Comparison of ENCODE assay signal across 30 mouse cellular contexts in the genomic region with DNA sequence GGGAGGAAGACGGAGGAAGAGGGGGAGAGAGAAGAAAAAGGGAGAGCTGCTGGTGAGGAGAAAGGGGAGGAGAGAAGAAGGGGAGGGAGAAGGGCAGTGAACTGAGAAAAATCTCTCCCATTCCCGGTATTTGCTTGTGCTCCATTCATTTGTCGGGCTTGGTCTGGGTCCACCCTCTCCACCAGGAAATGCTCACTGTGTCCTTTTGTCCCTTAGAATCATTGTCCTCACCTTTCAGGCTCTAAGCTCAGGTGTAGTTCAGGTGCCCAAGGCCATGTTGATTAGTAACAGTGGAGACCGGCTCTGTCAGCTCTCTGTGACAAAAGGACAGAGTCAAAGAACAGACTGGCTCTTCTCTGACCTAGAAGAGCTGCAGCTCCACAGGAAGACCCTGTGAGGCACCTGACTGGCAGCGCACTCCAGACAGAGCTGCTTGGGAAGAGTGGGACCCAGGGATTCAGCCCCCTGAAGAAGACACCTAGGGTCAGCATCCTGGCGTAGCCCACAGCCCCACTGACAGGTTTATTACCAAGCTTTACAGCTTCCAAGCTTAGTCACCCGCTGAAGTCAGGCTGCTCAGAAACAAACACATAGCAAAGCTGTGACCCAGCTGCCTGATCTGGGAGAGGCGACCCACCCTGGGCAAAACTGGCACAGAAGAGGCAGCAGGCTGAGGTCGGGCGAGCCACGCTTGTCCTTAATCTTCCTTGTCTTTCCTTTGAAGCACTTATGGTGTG. TPM values are rescaled to one million over a fixed set of nuclear protein-coding genes. Genes with fewer than 3 reads are reported as not detected.
DNase-seq lines count a peak whose midpoint lies in the region; ATAC-seq and TF ChIP-seq lines count a peak whose summit lies in the region.
"Had no signal": no experiment of that assay in that cellular context is flagged by ENCODE, and none has a peak within 500 bp of the region (broad histone marks: within the 10 kb centered on the region; RNA-seq: fewer than 3 reads in every experiment).

No protein-coding gene starts in this region.

- no peak overlapping the region for H3K4me3 ChIP-seq in kidney, embryonic 15.5 days (replicated peaks)
- H3K4me3 ChIP-seq in kidney, adult 2 months (ENCODE audit: insufficient read depth, low read depth, low read length) = no peak overlapping the region
- H3K4me3 ChIP-seq in embryonic fibroblast, embryonic 13.5 days (ENCODE audit: insufficient read depth, low read length) = no peak overlapping the region
- H3K4me3 ChIP-seq in hindbrain, embryonic 13.5 days = no peak overlapping the region
- H3K4me3 ChIP-seq: embryonic facial prominence, embryonic 10.5 days; forebrain, embryonic 10.5 days; heart, embryonic 10.5 days; hindbrain, embryonic 15.5 days; left cerebral cortex, adult 2 months; limb, embryonic 10.5 days; liver, embryonic 15.5 days; lung, embryonic 15.5 days; neural tube, embryonic 12.5 days had no signal

- peak overlapping the region; percentile 8; the same call in 1 of the 2 replicates for H3K4me2 ChIP-seq in kidney, embryonic 15.5 days
- H3K4me2 ChIP-seq in hindbrain, embryonic 13.5 days = no peak overlapping the region
- H3K4me2 ChIP-seq: hindbrain, embryonic 15.5 days; liver, embryonic 15.5 days; lung, embryonic 15.5 days; neural tube, embryonic 12.5 days had no signal

- DNase-seq in kidney, adult 2 months = no peak
- peak; percentile 47 for DNase-seq in 3134 (ENCODE audit: extremely low read depth, insufficient read length, low spot score)
- peak; percentile 9 for DNase-seq in 3T3-L1 (ENCODE audit: low read depth, low spot score)
- no peak for DNase-seq in spleen, postnatal 4 days (ENCODE audit: low spot score in 2 of 2)
- DNase-seq in spleen, adult 12 weeks (ENCODE audit: low spot score) = no peak
- DNase-seq: adrenal gland, postnatal 14 days; cerebellum, adult 8-10 months; forebrain, postnatal 0 days; heart, postnatal 4 days; liver; lung, postnatal 4 days; midbrain, embryonic 14.5 days; right cerebral cortex, postnatal 14 days; spleen, adult 18-20 months; thymus, postnatal 14 days had no signal

- no peak for TF ChIP-seq POLR2A in kidney, adult 2 months (IDR thresholded peaks at IDR 0.05; ENCODE audit: low read depth, low read length)
- 0 out of 2 replicates have a peak, but pooled peaks have one; percentile 18 for TF ChIP-seq POLR2A in embryonic fibroblast, embryonic 13.5 days (IDR thresholded peaks at IDR 0.05; ENCODE audit: low read depth, low read length)

- no peaks in the 10 kb centered on the region for H3K36me3 ChIP-seq in kidney, embryonic 15.5 days
- H3K36me3 ChIP-seq in kidney, adult 2 months (ENCODE audit: control insufficient read depth, insufficient read depth, low read length) = no peaks in the 10 kb centered on the region
- H3K36me3 ChIP-seq in hindbrain, embryonic 13.5 days = no peaks in the 10 kb centered on the region
- H3K36me3 ChIP-seq: embryonic facial prominence, embryonic 10.5 days; forebrain, embryonic 10.5 days; heart, embryonic 10.5 days; hindbrain, embryonic 15.5 days; limb, embryonic 10.5 days; liver, embryonic 15.5 days; lung, embryonic 15.5 days; neural tube, embryonic 12.5 days had no signal

- no peak overlapping the region for H3K27ac ChIP-seq in kidney, embryonic 15.5 days
- H3K27ac ChIP-seq in kidney, adult 2 months (ENCODE audit: insufficient read depth, low read depth, low read length) = no peak overlapping the region
- peak overlapping the region; percentile 80 for H3K27ac ChIP-seq in embryonic fibroblast, embryonic 13.5 days (ENCODE audit: insufficient read depth, low read length)
- H3K27ac ChIP-seq in hindbrain, embryonic 13.5 days = no peak overlapping the region
- H3K27ac ChIP-seq: embryonic facial prominence, embryonic 10.5 days; forebrain, embryonic 10.5 days; heart, embryonic 10.5 days; hindbrain, embryonic 15.5 days; left cerebral cortex, adult 2 months; limb, embryonic 10.5 days; liver, embryonic 15.5 days; lung, embryonic 15.5 days; neural tube, embryonic 12.5 days had no signal

- H3K9me3 ChIP-seq in kidney, embryonic 15.5 days (replicated peaks) = no peaks in the 10 kb centered on the region
- no peaks in the 10 kb centered on the region for H3K9me3 ChIP-seq in hindbrain, embryonic 13.5 days
- H3K9me3 ChIP-seq: embryonic facial prominence, embryonic 10.5 days; forebrain, embryonic 10.5 days; heart, embryonic 10.5 days; hindbrain, embryonic 15.5 days; limb, embryonic 10.5 days; liver, embryonic 15.5 days; lung, embryonic 15.5 days; neural tube, embryonic 12.5 days had no signal

- ATAC-seq in kidney, embryonic 15.5 days (replicated peaks; ENCODE audit: low FRiP score) = peak; percentile 74
- no peak for ATAC-seq in hindbrain, embryonic 13.5 days (ENCODE audit: low FRiP score)
- ATAC-seq: activated CD4-positive, CD25-positive, alpha-beta regulatory T cell, adult 4 months; forebrain, postnatal 0 days had no signal

- peaks cover 9% of the 10 kb centered on the region; the same call in 1 of the 2 replicates for H3K27me3 ChIP-seq in kidney, embryonic 15.5 days
- no peaks in the 10 kb centered on the region; the same call in 1 of the 2 replicates for H3K27me3 ChIP-seq in kidney, adult 2 months (replicated peaks; ENCODE audit: control insufficient read depth, insufficient read depth, low read length)
- peaks cover 77% of the 10 kb centered on the region for H3K27me3 ChIP-seq in hindbrain, embryonic 13.5 days

- peaks cover 24% of the 10 kb centered on the region for H3K4me1 ChIP-seq in kidney, embryonic 15.5 days
- H3K4me1 ChIP-seq in kidney, adult 2 months (ENCODE audit: control insufficient read depth, insufficient read depth, low read length) = no peaks in the 10 kb centered on the region
- H3K4me1 ChIP-seq in embryonic fibroblast, embryonic 13.5 days (ENCODE audit: control insufficient read depth, insufficient read depth, low read length) = peaks cover 12% of the 10 kb centered on the region
- no peaks in the 10 kb centered on the region for H3K4me1 ChIP-seq in hindbrain, embryonic 13.5 days (replicated peaks)
- H3K4me1 ChIP-seq: hindbrain, embryonic 15.5 days; liver, embryonic 15.5 days; lung, embryonic 15.5 days; neural tube, embryonic 12.5 days had no signal

- no peak for TF ChIP-seq CTCF in kidney, adult 2 months (conservative IDR thresholded peaks at IDR 0.05; ENCODE audit: insufficient read depth, insufficient read length, low read depth, low read length)
- TF ChIP-seq CTCF in embryonic fibroblast, embryonic 13.5 days (IDR thresholded peaks at IDR 0.05; ENCODE audit: borderline replicate concordance, insufficient read depth, low read length) = no peak

- no peak overlapping the region for H3K9ac ChIP-seq in kidney, embryonic 15.5 days
- H3K9ac ChIP-seq in hindbrain, embryonic 13.5 days = no peak overlapping the region
- H3K9ac ChIP-seq: forebrain, postnatal 0 days; hindbrain, embryonic 15.5 days; liver, embryonic 15.5 days; lung, embryonic 15.5 days; neural tube, embryonic 12.5 days had no signal

- WGBS in kidney, embryonic 15.5 days = 7% methylated on average over 11 of the region's 11 CpGs
- 23% methylated on average over 11 of the region's 11 CpGs for WGBS in kidney, adult 2 months
- WGBS in hindbrain, embryonic 13.5 days = 32% methylated on average over 11 of the region's 11 CpGs

RNA-seq across cellular contexts. Expression of a gene that starts 54.4 kb away (rescaled TPM):
- 9.0 and 10.0 TPM in 2 replicates for polyA plus RNA-seq in kidney, embryonic 15.5 days (2015; fragmentation: Nextera tagmentation; extraction: Ambion mirVana)
- 5.6 and 5.8 TPM in 2 replicates for polyA plus RNA-seq in kidney, adult 2 months (2012; rRNA removed)
- polyA plus RNA-seq in embryonic fibroblast, embryonic 13.5 days (2011; ENCODE audit: insufficient read length, low read depth, missing spikeins) = 48.8 and 50.6 TPM in 2 replicates
- 9.1 and 10.4 TPM in 2 replicates for polyA plus RNA-seq in hindbrain, embryonic 13.5 days (2015; fragmentation: Nextera tagmentation; extraction: Ambion mirVana)

RNA-seq across cellular contexts. Expression of a gene that starts 58.2 kb away (rescaled TPM):
- polyA plus RNA-seq in kidney, embryonic 15.5 days (2015; fragmentation: Nextera tagmentation; extraction: Ambion mirVana) = 38.8 TPM in 2 replicates
- 14.3 and 19.2 TPM in 2 replicates for polyA plus RNA-seq in kidney, adult 2 months (2012; rRNA removed)
- 16.6 and 20.5 TPM in 2 replicates for polyA plus RNA-seq in embryonic fibroblast, embryonic 13.5 days (2011; ENCODE audit: insufficient read length, low read depth, missing spikeins)
- 0.74 and 1.1 TPM in 2 replicates for polyA plus RNA-seq in hindbrain, embryonic 13.5 days (2015; fragmentation: Nextera tagmentation; extraction: Ambion mirVana)
- polyA plus RNA-seq: activated CD4-positive, CD25-positive, alpha-beta regulatory T cell, adult 4 months; heart, embryonic 16.5 days; intestine, embryonic 14.5 days had no signal

Comparison
In these comparisons a context has a peak if more than half of its experiments do, and no peak if none do; other contexts are left out.
1. DNase-seq: peak in 3134 (single experiment) and 3T3-L1 (single experiment); none in kidney, adult 2 months (single experiment), spleen, postnatal 4 days (0 of 2) and spleen, adult 12 weeks (single experiment).